Mouse (Mus musculus) liver, embryonic 14.5 days (tissue): ENCODE measurements at regions not wholly inside any gene's neighbourhood (a gene's known extent, or its start where the extent isn't known, plus 50 kb on each side); places are given as distances from the start of the nearest gene placed in this dataset.

Experiments used
- CTCF ChIP-seq: IDR thresholded peaks from 2 replicates; pipeline ENCODE4 v1.5.1; 2016; ENCODE audit warnings: antibody characterized with exemption, low read depth, control low read depth
- EP300 ChIP-seq: IDR thresholded peaks from 2 replicates; pipeline ENCODE4 v1.6.1; 2016; ENCODE audit warnings: antibody characterized with exemption, low read depth

GRCm38 (mm10) chr17:45916937-45917336 is 115.2 kb downstream of the Vegfa start:
- TF ChIP-seq CTCF, result no peak
- TF ChIP-seq EP300, result no peak
